8 mouse cellular contexts compared by ENCODE assay signal in genomic region chr8:95080381-95081341, GRCm38 (mm10). TPM values are rescaled to one million over a fixed set of nuclear protein-coding genes. Genes with fewer than 3 reads are reported as not detected.
A peak's percentile ranks its signal among the peaks of the same experiment; 100 is the strongest.
DNase-seq lines count a peak whose midpoint lies in the region; ATAC-seq and TF ChIP-seq lines count a peak whose summit lies in the region.

TSS of gene Katnb1 (plus strand) at chr8:95081186.

- peak within 1 kb of the TSS; percentile 59 for H3K9ac ChIP-seq in lung, postnatal 0 days (replicated peaks; ENCODE audit: low read depth)

- no peaks in the 10 kb centered on the region for H3K27me3 ChIP-seq in hindbrain, embryonic 10.5 days (ENCODE audit: insufficient read depth, poor library complexity, severe bottlenecking)
- H3K27me3 ChIP-seq in lung, postnatal 0 days (replicated peaks; ENCODE audit: insufficient read depth, low read length) = no peaks in the 10 kb centered on the region

- peaks cover 25% of the 10 kb centered on the region for H3K4me1 ChIP-seq in hindbrain, embryonic 10.5 days (replicated peaks)
- H3K4me1 ChIP-seq in lung, postnatal 0 days (ENCODE audit: insufficient read depth, low read depth, low read length) = no peaks in the 10 kb centered on the region; the same call in 1 of the 2 replicates

- TF ChIP-seq EP300 in lung, postnatal 0 days (IDR thresholded peaks at IDR 0.05) = peak; percentile 99

- H3K36me3 ChIP-seq in hindbrain, embryonic 10.5 days = peaks cover 28% of the 10 kb centered on the region
- H3K36me3 ChIP-seq in lung, postnatal 0 days (ENCODE audit: insufficient read depth, low read length) = no peaks in the 10 kb centered on the region

- no peaks in the 10 kb centered on the region for H3K9me3 ChIP-seq in hindbrain, embryonic 10.5 days
- no peaks in the 10 kb centered on the region for H3K9me3 ChIP-seq in lung, postnatal 0 days (ENCODE audit: low read length)

- peak within 1 kb of the TSS; percentile 93 for H3K4me3 ChIP-seq in hindbrain, embryonic 10.5 days
- peak within 1 kb of the TSS; percentile 71 for H3K4me3 ChIP-seq in lung, postnatal 0 days (ENCODE audit: low read depth, low read length)

- WGBS in hindbrain, embryonic 10.5 days = under 1% methylated on average over 47 of the region's 47 CpGs
- WGBS in lung, postnatal 0 days = 2% methylated on average over 47 of the region's 47 CpGs

- DNase-seq in MN1 (ENCODE audit: low spot score) = peak; percentile 100
- DNase-seq in cerebellum, adult 9-10 months = peak; percentile 100
- peak; percentile 98 for DNase-seq in hindbrain, embryonic 10.5 days (ENCODE audit: low spot score)
- DNase-seq in layer of hippocampus, adult 9-11 months = peak; percentile 100
- DNase-seq in lung, postnatal 0 days (ENCODE audit: low spot score) = peak; percentile 100
- peak; percentile 94 for DNase-seq in ovary, postnatal 14 days (ENCODE audit: low spot score)
- DNase-seq in thymus, postnatal 14 days = peak; percentile 98

- peak within 1 kb of the TSS; percentile 92 for H3K27ac ChIP-seq in hindbrain, embryonic 10.5 days
- H3K27ac ChIP-seq in lung, postnatal 0 days (ENCODE audit: low read length) = peak within 1 kb of the TSS; percentile 83

- peak within 1 kb of the TSS; percentile 84 for H3K4me2 ChIP-seq in lung, postnatal 0 days (replicated peaks; ENCODE audit: low read depth, low read length)

- no peak; the same call in 1 of the 2 replicates for TF ChIP-seq CTCF in lung, postnatal 0 days (IDR thresholded peaks at IDR 0.05)

- peak; percentile 92 for ATAC-seq in frontal cortex, adult (ENCODE audit: low TSS enrichment)
- peak; percentile 97 for ATAC-seq in lung, postnatal 0 days

RNA-seq across cellular contexts. Expression of gene Katnb1, which starts in this region (rescaled TPM):
- 37.7 and 41.6 TPM in 2 replicates for polyA plus RNA-seq in hindbrain, embryonic 10.5 days (2016; fragmentation: Nextera tagmentation; extraction: Ambion mirVana)
- polyA plus RNA-seq in lung, postnatal 0 days (2015; fragmentation: Nextera tagmentation; extraction: Ambion mirVana) = 10.4 and 10.8 TPM in 2 replicates

Comparison
In these comparisons a context has a peak if more than half of its experiments do, and no peak if none do; other contexts are left out.
1. Peak in every context shown above with its lines: DNase-seq, ATAC-seq, H3K4me3 ChIP-seq and H3K27ac ChIP-seq.